In genomic region chr15:98984681-98985080, GRCm38 (mm10) we compare ENCODE assay signal across 7 mouse cellular contexts. TPM values are rescaled to one million over a fixed set of nuclear protein-coding genes. Genes with fewer than 3 reads are reported as not detected.
DNase-seq lines count a peak whose midpoint lies in the region; ATAC-seq and TF ChIP-seq lines count a peak whose summit lies in the region.

No protein-coding gene starts in this region.

- ATAC-seq in lung, embryonic 14.5 days (ENCODE audit: insufficient read depth), result no peak
- no peak for ATAC-seq in embryonic facial prominence, embryonic 12.5 days (ENCODE audit: insufficient number of reproducible peaks, insufficient read depth, low FRiP score, low TSS enrichment)
- ATAC-seq in hindbrain, postnatal 0 days, result no peak

- peak overlapping the region; percentile 94; the same call in 1 of the 2 replicates for H3K27ac ChIP-seq in lung, embryonic 14.5 days (ENCODE audit: low read depth)
- peak overlapping the region; percentile 85 for H3K27ac ChIP-seq in embryonic facial prominence, embryonic 12.5 days
- peak overlapping the region; percentile 99 for H3K27ac ChIP-seq in hindbrain, postnatal 0 days

- DNase-seq in lung, embryonic 14.5 days, result no peak
- no peak for DNase-seq in lung, adult 2 months
- no peak for DNase-seq in hindbrain, postnatal 0 days (ENCODE audit: low spot score)
- peak; percentile 43 for DNase-seq in neural tube, embryonic 10.5 days (ENCODE audit: extremely low spot score, low spot score)
- DNase-seq in adrenal gland, postnatal 25 days, result no peak
- no peak for DNase-seq in ovary, adult 18-20 months (ENCODE audit: low spot score)

- peak overlapping the region; percentile 72 for H3K4me2 ChIP-seq in lung, embryonic 14.5 days
- peak overlapping the region; percentile 63 for H3K4me2 ChIP-seq in embryonic facial prominence, embryonic 12.5 days (replicated peaks)
- H3K4me2 ChIP-seq in hindbrain, postnatal 0 days (ENCODE audit: low read depth, low read length), result peak overlapping the region; percentile 81

- no peak for TF ChIP-seq CTCF in lung, embryonic 14.5 days (IDR thresholded peaks at IDR 0.05; ENCODE audit: low read depth)
- no peak for TF ChIP-seq CTCF in lung, adult 2 months (IDR thresholded peaks at IDR 0.05; ENCODE audit: insufficient read depth, low read length)
- TF ChIP-seq CTCF in hindbrain, postnatal 0 days (IDR thresholded peaks at IDR 0.05; ENCODE audit: low read depth), result no peak

- H3K9me3 ChIP-seq in lung, embryonic 14.5 days (ENCODE audit: low read depth, low read length), result no peaks in the 10 kb centered on the region
- H3K9me3 ChIP-seq in embryonic facial prominence, embryonic 12.5 days, result no peaks in the 10 kb centered on the region
- H3K9me3 ChIP-seq in hindbrain, postnatal 0 days (ENCODE audit: low read length), result no peaks in the 10 kb centered on the region

- no peak for TF ChIP-seq POLR2A in lung, adult 2 months (IDR thresholded peaks at IDR 0.05; ENCODE audit: borderline replicate concordance, extremely low read depth, low read depth, low read length)

- H3K9ac ChIP-seq in lung, embryonic 14.5 days, result no peak overlapping the region
- H3K9ac ChIP-seq in embryonic facial prominence, embryonic 12.5 days, result no peak overlapping the region
- peak overlapping the region; percentile 81 for H3K9ac ChIP-seq in hindbrain, postnatal 0 days (replicated peaks; ENCODE audit: low read length)

- H3K27me3 ChIP-seq in lung, embryonic 14.5 days (ENCODE audit: insufficient read depth, low read length), result no peaks in the 10 kb centered on the region
- no peaks in the 10 kb centered on the region for H3K27me3 ChIP-seq in embryonic facial prominence, embryonic 12.5 days
- no peaks in the 10 kb centered on the region for H3K27me3 ChIP-seq in hindbrain, postnatal 0 days (ENCODE audit: insufficient read depth, low read length)

- 50% methylated on average over 6 of the region's 6 CpGs for WGBS in lung, embryonic 14.5 days
- 44% methylated on average over 6 of the region's 6 CpGs for WGBS in lung, adult 2 months
- 53% methylated on average over 6 of the region's 6 CpGs for WGBS in embryonic facial prominence, embryonic 12.5 days
- WGBS in hindbrain, postnatal 0 days, result 13% methylated on average over 6 of the region's 6 CpGs

- H3K4me3 ChIP-seq in lung, embryonic 14.5 days (ENCODE audit: low read depth, low read length), result no peak overlapping the region
- H3K4me3 ChIP-seq in lung, adult 2 months (replicated peaks; ENCODE audit: extremely low read depth, low read depth, low read length), result no peak overlapping the region
- H3K4me3 ChIP-seq in embryonic facial prominence, embryonic 12.5 days, result peak overlapping the region; percentile 12; the same call in 1 of the 2 replicates
- peak overlapping the region; percentile 44 for H3K4me3 ChIP-seq in hindbrain, postnatal 0 days (ENCODE audit: low read length)

- peaks cover 7% of the 10 kb centered on the region for H3K4me1 ChIP-seq in lung, embryonic 14.5 days (ENCODE audit: insufficient read depth)
- 0 out of 2 replicates have a peak, but pooled peaks cover 2% of the 10 kb centered on the region for H3K4me1 ChIP-seq in lung, adult 2 months (ENCODE audit: control insufficient read depth, insufficient read depth, low read length)
- peaks cover 32% of the 10 kb centered on the region for H3K4me1 ChIP-seq in embryonic facial prominence, embryonic 12.5 days
- peaks cover 24% of the 10 kb centered on the region for H3K4me1 ChIP-seq in hindbrain, postnatal 0 days (ENCODE audit: insufficient read depth, low read length)

- H3K36me3 ChIP-seq in lung, embryonic 14.5 days (ENCODE audit: insufficient read depth), result no peaks in the 10 kb centered on the region
- no peaks in the 10 kb centered on the region for H3K36me3 ChIP-seq in embryonic facial prominence, embryonic 12.5 days
- H3K36me3 ChIP-seq in hindbrain, postnatal 0 days (ENCODE audit: insufficient read depth, low read length), result no peaks in the 10 kb centered on the region

RNA-seq across cellular contexts. Expression of gene Tuba1a, which starts 31.2 kb away (rescaled TPM):
- 1,129 and 1,167 TPM in 2 replicates for polyA plus RNA-seq in lung, embryonic 14.5 days (2014; fragmentation: Nextera tagmentation; extraction: Ambion mirVana)
- 617 and 959 TPM in 2 replicates for polyA plus RNA-seq in lung, adult 2 months (2012; rRNA removed)
- 2,353 and 2,615 TPM in 2 replicates for polyA plus RNA-seq in embryonic facial prominence, embryonic 12.5 days (2016; fragmentation: Nextera tagmentation; extraction: Ambion mirVana)
- total RNA-seq in hindbrain, postnatal 0 days (2014; rRNA removed), result 18,723 and 19,179 TPM in 2 replicates
- 11,647 and 12,500 TPM in 2 replicates for polyA plus RNA-seq in hindbrain, postnatal 0 days (2015; fragmentation: Nextera tagmentation; extraction: Ambion mirVana)
- 81.5 and 90.9 TPM in 2 replicates for total RNA-seq in adrenal gland, postnatal 25 days (2021)

RNA-seq across cellular contexts. Expression of gene Gm49450, which starts 31.3 kb away (rescaled TPM):
- polyA plus RNA-seq in lung, embryonic 14.5 days (2014; fragmentation: Nextera tagmentation; extraction: Ambion mirVana), result not detected in 2 replicates
- 0.17 and 298 TPM in 2 replicates for polyA plus RNA-seq in lung, adult 2 months (2012; rRNA removed)
- not detected in 2 replicates for polyA plus RNA-seq in embryonic facial prominence, embryonic 12.5 days (2016; fragmentation: Nextera tagmentation; extraction: Ambion mirVana)
- total RNA-seq in hindbrain, postnatal 0 days (2014; rRNA removed), result 1,661 and 1,767 TPM in 2 replicates
- polyA plus RNA-seq in hindbrain, postnatal 0 days (2015; fragmentation: Nextera tagmentation; extraction: Ambion mirVana), result not detected in 2 replicates
- total RNA-seq in adrenal gland, postnatal 25 days (2021), result not detected in 2 replicates

RNA-seq across cellular contexts. Expression of gene Tuba1c, which starts 45.0 kb away (rescaled TPM):
- 224 and 232 TPM in 2 replicates for polyA plus RNA-seq in lung, embryonic 14.5 days (2014; fragmentation: Nextera tagmentation; extraction: Ambion mirVana)
- polyA plus RNA-seq in lung, adult 2 months (2012; rRNA removed), result 72.7 and 91.7 TPM in 2 replicates
- 98.8 and 103 TPM in 2 replicates for polyA plus RNA-seq in embryonic facial prominence, embryonic 12.5 days (2016; fragmentation: Nextera tagmentation; extraction: Ambion mirVana)
- 43.8 and 58.3 TPM in 2 replicates for total RNA-seq in hindbrain, postnatal 0 days (2014; rRNA removed)
- polyA plus RNA-seq in hindbrain, postnatal 0 days (2015; fragmentation: Nextera tagmentation; extraction: Ambion mirVana), result 24.0 and 24.2 TPM in 2 replicates
- 286 and 303 TPM in 2 replicates for total RNA-seq in adrenal gland, postnatal 25 days (2021)

RNA-seq across cellular contexts. Expression of gene Tuba1b, which starts 50.3 kb away (rescaled TPM):
- 2,161 and 2,216 TPM in 2 replicates for polyA plus RNA-seq in lung, embryonic 14.5 days (2014; fragmentation: Nextera tagmentation; extraction: Ambion mirVana)
- 1,081 and 1,265 TPM in 2 replicates for polyA plus RNA-seq in lung, adult 2 months (2012; rRNA removed)
- 1,598 and 1,609 TPM in 2 replicates for polyA plus RNA-seq in embryonic facial prominence, embryonic 12.5 days (2016; fragmentation: Nextera tagmentation; extraction: Ambion mirVana)
- total RNA-seq in hindbrain, postnatal 0 days (2014; rRNA removed), result 3,512 and 3,813 TPM in 2 replicates
- polyA plus RNA-seq in hindbrain, postnatal 0 days (2015; fragmentation: Nextera tagmentation; extraction: Ambion mirVana), result 1,613 and 1,711 TPM in 2 replicates
- 285 and 323 TPM in 2 replicates for total RNA-seq in adrenal gland, postnatal 25 days (2021)

Comparison
In these comparisons a context has a peak if more than half of its experiments do, and no peak if none do; other contexts are left out.
1. H3K4me3 ChIP-seq: peak in embryonic facial prominence, embryonic 12.5 days (single experiment) and hindbrain, postnatal 0 days (single experiment); none in lung, embryonic 14.5 days (single experiment) and lung, adult 2 months (single experiment).
2. Peak in every context shown above with its lines, with median percentiles within 50 percentile points of each other: H3K27ac ChIP-seq and H3K4me2 ChIP-seq.